In the genomic region with DNA sequence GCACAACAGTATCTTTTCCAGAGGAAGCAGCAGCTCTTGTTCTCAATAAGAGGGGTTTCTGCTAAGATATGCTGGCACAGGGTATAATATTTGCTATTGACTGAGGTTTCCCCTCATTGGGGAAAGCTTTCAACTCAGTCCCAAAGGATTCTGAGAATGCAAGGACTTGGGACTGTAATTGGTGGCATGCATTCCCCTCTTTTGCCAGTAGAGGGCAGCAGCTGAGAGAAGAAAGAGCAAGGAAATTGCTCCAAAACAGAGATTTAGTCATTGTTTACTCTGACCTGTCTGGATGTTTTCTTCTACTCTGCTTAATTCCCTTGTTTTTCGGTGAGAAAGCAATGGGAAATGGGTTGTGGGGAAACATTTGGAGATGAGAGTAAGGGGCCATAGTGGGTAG, we compare ENCODE assay signal across 11 mouse cellular contexts. TPM values are rescaled to one million over a fixed set of nuclear protein-coding genes. Genes with fewer than 3 reads are reported as not detected.
A peak's percentile ranks its signal among the peaks of the same experiment; 100 is the strongest.
DNase-seq lines count a peak whose midpoint lies in the region; ATAC-seq and TF ChIP-seq lines count a peak whose summit lies in the region.
"Had no signal": no experiment of that assay in that cellular context is flagged by ENCODE, and none has a peak within 500 bp of the region (broad histone marks: within the 10 kb centered on the region; RNA-seq: fewer than 3 reads in every experiment).

No protein-coding gene starts in this region.

- no peak overlapping the region for H3K9ac ChIP-seq in heart, postnatal 0 days (replicated peaks; ENCODE audit: low read depth, low read length)
- no peak overlapping the region for H3K9ac ChIP-seq in heart, embryonic 12.5 days
- H3K9ac ChIP-seq in stomach, postnatal 0 days (ENCODE audit: low read length): no peak overlapping the region

- 23% methylated on average over 1 of the region's 1 CpGs for WGBS in heart, postnatal 0 days
- WGBS in heart, embryonic 12.5 days: 32% methylated on average over 1 of the region's 1 CpGs
- 30% methylated on average over 1 of the region's 1 CpGs for WGBS in spleen, adult 2 months
- 17% methylated on average over 1 of the region's 1 CpGs for WGBS in stomach, postnatal 0 days

- no peak overlapping the region for H3K4me3 ChIP-seq in heart, postnatal 0 days (ENCODE audit: low read depth, low read length)
- no peak overlapping the region for H3K4me3 ChIP-seq in heart, embryonic 12.5 days
- H3K4me3 ChIP-seq in spleen, adult 2 months (ENCODE audit: extremely low read depth, insufficient read depth, insufficient read length): no peak overlapping the region
- H3K4me3 ChIP-seq in stomach, postnatal 0 days (ENCODE audit: low read depth, low read length): no peak overlapping the region

- no peak for DNase-seq in heart, postnatal 0 days (ENCODE audit: low spot score)
- peak in 1 of 2 experiments; percentile 12 for DNase-seq in spleen, adult 2 months (ENCODE audit: low read depth in 1 of 2, low spot score in 2 of 2)
- DNase-seq in spleen, adult 12 weeks (ENCODE audit: low spot score): no peak
- DNase-seq in adrenal gland, adult 2 months: peak; percentile 14
- peak; percentile 2 for DNase-seq in layer of hippocampus, adult 9-10 months (ENCODE audit: low spot score)
- peak; percentile 20 for DNase-seq in stomach, postnatal 0 days (ENCODE audit: low spot score)
- DNase-seq in frontal cortex, postnatal 14 days (ENCODE audit: low spot score in 2 of 2): no peak

- H3K27me3 ChIP-seq in heart, postnatal 0 days (ENCODE audit: control insufficient read depth, insufficient read depth, low read length): no peaks in the 10 kb centered on the region
- H3K27me3 ChIP-seq in heart, embryonic 12.5 days (replicated peaks): no peaks in the 10 kb centered on the region
- no peaks in the 10 kb centered on the region for H3K27me3 ChIP-seq in spleen, adult 2 months (ENCODE audit: control insufficient read depth, insufficient read depth, low read length)
- H3K27me3 ChIP-seq in stomach, postnatal 0 days (ENCODE audit: control insufficient read depth, insufficient read depth, low read length): no peaks in the 10 kb centered on the region

- no peak for TF ChIP-seq EP300 in heart, postnatal 0 days (IDR thresholded peaks at IDR 0.05; ENCODE audit: low read depth)
- no peak for TF ChIP-seq EP300 in stomach, postnatal 0 days (optimal IDR thresholded peaks at IDR 0.05)

- peak; percentile 38 for TF ChIP-seq CTCF in heart, postnatal 0 days (IDR thresholded peaks at IDR 0.05; ENCODE audit: low read depth)
- peak; percentile 41; the same call in 1 of the 2 replicates for TF ChIP-seq CTCF in spleen, adult 2 months (IDR thresholded peaks at IDR 0.05; ENCODE audit: extremely low read depth, insufficient read depth, insufficient read length, insufficient replicate concordance)
- TF ChIP-seq CTCF in stomach, postnatal 0 days (IDR thresholded peaks at IDR 0.05; ENCODE audit: low read depth): peak; percentile 72

- H3K4me1 ChIP-seq in heart, postnatal 0 days (ENCODE audit: control insufficient read depth, insufficient read depth): no peaks in the 10 kb centered on the region
- no peaks in the 10 kb centered on the region for H3K4me1 ChIP-seq in heart, embryonic 12.5 days (replicated peaks)
- H3K4me1 ChIP-seq in spleen, adult 2 months (ENCODE audit: control insufficient read depth, insufficient read depth, insufficient read length): no peaks in the 10 kb centered on the region
- H3K4me1 ChIP-seq in stomach, postnatal 0 days (replicated peaks; ENCODE audit: control insufficient read depth, insufficient read depth): no peaks in the 10 kb centered on the region

- no peak overlapping the region for H3K27ac ChIP-seq in heart, postnatal 0 days (ENCODE audit: low read depth)
- no peak overlapping the region for H3K27ac ChIP-seq in heart, embryonic 12.5 days (ENCODE audit: poor library complexity, severe bottlenecking)
- H3K27ac ChIP-seq in spleen, adult 2 months (ENCODE audit: insufficient read depth, low read length): no peak overlapping the region
- no peak overlapping the region for H3K27ac ChIP-seq in stomach, postnatal 0 days (replicated peaks)

- H3K36me3 ChIP-seq in heart, postnatal 0 days (replicated peaks; ENCODE audit: control insufficient read depth, insufficient read depth, low read length): no peaks in the 10 kb centered on the region
- no peaks in the 10 kb centered on the region for H3K36me3 ChIP-seq in heart, embryonic 12.5 days
- H3K36me3 ChIP-seq in spleen, adult 2 months (ENCODE audit: control insufficient read depth, insufficient read depth, low read length): no peaks in the 10 kb centered on the region
- H3K36me3 ChIP-seq in stomach, postnatal 0 days (ENCODE audit: control insufficient read depth, insufficient read depth, low read length): no peaks in the 10 kb centered on the region

- TF ChIP-seq POLR2A in spleen, adult 2 months (IDR thresholded peaks at IDR 0.05; ENCODE audit: low read depth, low read length): no peak

- H3K4me2 ChIP-seq in heart, postnatal 0 days (ENCODE audit: low read depth, low read length): no peak overlapping the region
- no peak overlapping the region for H3K4me2 ChIP-seq in heart, embryonic 12.5 days
- H3K4me2 ChIP-seq in stomach, postnatal 0 days (replicated peaks; ENCODE audit: low read depth): no peak overlapping the region

- no peak for ATAC-seq in heart, postnatal 0 days (ENCODE audit: insufficient read depth, low read depth)
- no peak for ATAC-seq in heart, embryonic 12.5 days (ENCODE audit: insufficient number of reproducible peaks, low FRiP score)
- no peak for ATAC-seq in stomach, postnatal 0 days (ENCODE audit: low FRiP score, low TSS enrichment)

- H3K9me3 ChIP-seq in heart, postnatal 0 days (replicated peaks; ENCODE audit: control insufficient read depth, low read length): no peaks in the 10 kb centered on the region
- no peaks in the 10 kb centered on the region for H3K9me3 ChIP-seq in heart, embryonic 12.5 days (replicated peaks)
- no peaks in the 10 kb centered on the region for H3K9me3 ChIP-seq in stomach, postnatal 0 days (ENCODE audit: control insufficient read depth, low read length)

RNA-seq across cellular contexts. Expression of gene Gm14569, which starts 35.6 kb away (rescaled TPM):
- not detected in 2 replicates for total RNA-seq in heart, postnatal 0 days (2014; rRNA removed; ENCODE audit: low replicate concordance)
- not detected in 2 replicates for polyA plus RNA-seq in heart, postnatal 0 days (2015; fragmentation: Nextera tagmentation; extraction: Ambion mirVana)
- polyA plus RNA-seq in heart, embryonic 12.5 days (2016; fragmentation: Nextera tagmentation; extraction: Ambion mirVana): not detected in 2 replicates
- polyA plus RNA-seq in spleen, adult 2 months (2012; rRNA removed): not detected in 2 replicates
- total RNA-seq in adrenal gland, adult 2 months (2021): under 1 TPM in 1 of 2 experiments, not detected in 1; 0.75 TPM
- polyA plus RNA-seq in adrenal gland, adult 2 months (2012; rRNA removed): not detected in 2 replicates
- not detected in 2 replicates for polyA plus RNA-seq in stomach, postnatal 0 days (2015; fragmentation: Nextera tagmentation; extraction: Ambion mirVana)
- total RNA-seq: hematopoietic stem cell, adult 5-6 weeks had no signal
- polyA plus RNA-seq: lung, embryonic 16.5 days; stomach, embryonic 16.5 days had no signal

RNA-seq across cellular contexts. Expression of gene Gm6268, which starts 55.0 kb away (rescaled TPM):
- total RNA-seq in heart, postnatal 0 days (2014; rRNA removed; ENCODE audit: low replicate concordance): not detected in 2 replicates
- polyA plus RNA-seq in heart, postnatal 0 days (2015; fragmentation: Nextera tagmentation; extraction: Ambion mirVana): not detected in 2 replicates
- not detected in 2 replicates for polyA plus RNA-seq in heart, embryonic 12.5 days (2016; fragmentation: Nextera tagmentation; extraction: Ambion mirVana)
- not detected in 2 replicates for polyA plus RNA-seq in spleen, adult 2 months (2012; rRNA removed)
- not detected for total RNA-seq in adrenal gland, adult 2 months (2021)
- not detected in 2 replicates for polyA plus RNA-seq in adrenal gland, adult 2 months (2012; rRNA removed)
- not detected in 2 replicates for polyA plus RNA-seq in stomach, postnatal 0 days (2015; fragmentation: Nextera tagmentation; extraction: Ambion mirVana)
- total RNA-seq: hematopoietic stem cell, adult 5-6 weeks had no signal
- polyA plus RNA-seq: lung, embryonic 16.5 days; stomach, embryonic 16.5 days had no signal

Comparison
In these comparisons a context has a peak if more than half of its experiments do, and no peak if none do; other contexts are left out.
1. DNase-seq: peak in adrenal gland, adult 2 months (single experiment), layer of hippocampus, adult 9-10 months (single experiment) and stomach, postnatal 0 days (single experiment); none in heart, postnatal 0 days (single experiment), spleen, adult 12 weeks (single experiment) and frontal cortex, postnatal 14 days (0 of 2).
2. Peak in every context shown above with its lines, with median percentiles within 50 percentile points of each other: CTCF ChIP-seq.